Mouse (Mus musculus) spleen, postnatal 36 days (tissue): ENCODE measurements around the gene Gm20388.

Source experiments
- DNase-seq, 2 experiments: peaks; one replicate each; pipeline ENCODE4 v3.0.0; 2022; ENCODE audit warnings: low spot score in 2 of 2, mixed read lengths in 1 of 2

Gene Gm20388

GRCm38 (mm10) chr8:123786166-123786565, 3875.5 kb downstream of the Gm20388 start:
- no peak for DNase-seq

GRCm38 (mm10) chr8:123786644-123787043, 3876.0 kb downstream of the Gm20388 start:
- DNase-seq, result no peak

GRCm38 (mm10) chr8:123787254-123787897, 3876.7 kb downstream of the Gm20388 start:
- DNase-seq, result no peak

- no peak for DNase-seq
Measured at GRCm38 (mm10) chr8:123788416-123789170, 3878.0 kb downstream of the Gm20388 start.

- DNase-seq, result no peak
Measured at GRCm38 (mm10) chr8:123789461-123789860, 3878.8 kb downstream of the Gm20388 start.

- DNase-seq, result peak; percentile 34 to 55
Measured at GRCm38 (mm10) chr8:123789970-123790369, 3879.3 kb downstream of the Gm20388 start.

GRCm38 (mm10) chr8:123791101-123791844, 3880.6 kb downstream of the Gm20388 start:
- DNase-seq, result no peak

GRCm38 (mm10) chr8:123791845-123792225, 3881.2 kb downstream of the Gm20388 start:
- no peak for DNase-seq

GRCm38 (mm10) chr8:123793900-123794299, 3883.3 kb downstream of the Gm20388 start:
- no peak for DNase-seq

GRCm38 (mm10) chr8:123794766-123795165, 3884.1 kb downstream of the Gm20388 start:
- DNase-seq, result no peak

GRCm38 (mm10) chr8:123796758-123797157, 3886.1 kb downstream of the Gm20388 start:
- no peak for DNase-seq

- DNase-seq, result peak; percentile 10 to 13
Measured at GRCm38 (mm10) chr8:123797928-123798327, 3887.3 kb downstream of the Gm20388 start.

- no peak for DNase-seq
Measured at GRCm38 (mm10) chr8:123799434-123799833, 3888.8 kb downstream of the Gm20388 start.

- DNase-seq, result no peak
Measured at GRCm38 (mm10) chr8:123799885-123800284, 3889.2 kb downstream of the Gm20388 start.

GRCm38 (mm10) chr8:123800867-123801266, 3890.2 kb downstream of the Gm20388 start:
- no peak for DNase-seq

GRCm38 (mm10) chr8:123801538-123801937, 3890.9 kb downstream of the Gm20388 start:
- DNase-seq, result no peak

GRCm38 (mm10) chr8:123803639-123804038, 3893.0 kb downstream of the Gm20388 start:
- DNase-seq, result no peak

- no peak for DNase-seq
Measured at GRCm38 (mm10) chr8:123804586-123804985, 3893.9 kb downstream of the Gm20388 start.

GRCm38 (mm10) chr8:123805209-123805717, 3894.6 kb downstream of the Gm20388 start:
- DNase-seq, result no peak

- DNase-seq, result peak; percentile 19 to 22
Measured at GRCm38 (mm10) chr8:123805718-123806373, 3895.2 kb downstream of the Gm20388 start, which contains the start of gene Rab4a. TSS of gene Rab4a (plus strand) at chr8:123805985.

GRCm38 (mm10) chr8:123806374-123806935, 3895.8 kb downstream of the Gm20388 start:
- no peak for DNase-seq
